Mouse (Mus musculus) myocyte (in vitro differentiated cells): Measurements from ENCODE around the gene Dennd1a. TPM values are rescaled to one million over a fixed set of nuclear protein-coding genes. Genes with fewer than 3 reads are reported as not detected.

Experiments
- H3K27me3 ChIP-seq: one replicate; pipeline ENCODE4 v1.6.1; 2011; ENCODE audit not compliant: control insufficient read depth, insufficient read depth, insufficient read length
- H3K36me3 ChIP-seq: one replicate; pipeline ENCODE4 v1.6.1; 2011; ENCODE audit not compliant: control insufficient read depth, insufficient read depth
- H3K4me2 ChIP-seq: one replicate; pipeline ENCODE4 v1.6.1; 2011; ENCODE audit warnings: low read depth, control low read depth
- H3K4me3 ChIP-seq: one replicate; pipeline ENCODE4 v1.5.1; 2011; ENCODE audit warnings: mild to moderate bottlenecking, control low read depth, moderate library complexity
- H3K79me2 ChIP-seq: one replicate; pipeline ENCODE4 v1.6.1; 2011; ENCODE audit not compliant: control insufficient read depth, insufficient read depth
- H3ac ChIP-seq: one replicate; pipeline ENCODE4 v1.6.1; 2011; ENCODE audit not compliant: control insufficient read depth, insufficient read length
- CEBPB ChIP-seq: IDR thresholded peaks from 2 replicates; pipeline ENCODE4 v1.6.1; 2011; ENCODE audit warnings: mild to moderate bottlenecking, moderate library complexity; ENCODE audit not compliant: poor library complexity, insufficient read depth, severe bottlenecking
- E2F4 ChIP-seq: IDR thresholded peaks from one replicate; pipeline ENCODE4 v1.6.1; 2011; ENCODE audit warnings: mild to moderate bottlenecking, control low read depth, moderate library complexity; ENCODE audit not compliant: insufficient read depth
- MAX ChIP-seq: IDR thresholded peaks from one replicate; pipeline ENCODE4 v1.6.1; 2011; ENCODE audit warnings: low read depth, mild to moderate bottlenecking, control low read depth
- MYOD1 ChIP-seq, 3 experiments: IDR thresholded peaks; one replicate each; pipeline ENCODE4 v1.6.1; 2011; ENCODE audit warnings: control low read depth in 2 of 3, low read depth in 2 of 3, mild to moderate bottlenecking in 2 of 3, moderate library complexity in 1 of 3; ENCODE audit not compliant: insufficient read length in 2 of 3, control insufficient read depth in 1 of 3
- MYOG ChIP-seq, 3 experiments: IDR thresholded peaks; one replicate each; pipeline ENCODE4 v1.6.1; 2011; ENCODE audit warnings: control low read depth in 2 of 3, low read depth in 2 of 3, mild to moderate bottlenecking in 2 of 3; ENCODE audit not compliant: insufficient read length in 2 of 3, control insufficient read depth in 1 of 3, insufficient read depth in 1 of 3
- POLR2A ChIP-seq: IDR thresholded peaks from one replicate; pipeline ENCODE4 v1.6.1; 2011; ENCODE audit warnings: low read depth, mild to moderate bottlenecking, control low read depth, moderate library complexity; ENCODE audit not compliant: insufficient read length
- POLR2AphosphoS2 ChIP-seq: IDR thresholded peaks from one replicate; pipeline ENCODE4 v1.6.1; 2011; ENCODE audit warnings: low read depth, control low read depth; ENCODE audit not compliant: insufficient read length
- REST ChIP-seq: IDR thresholded peaks from one replicate; pipeline ENCODE4 v1.6.1; 2011; ENCODE audit warnings: mild to moderate bottlenecking, control low read depth, moderate library complexity; ENCODE audit not compliant: insufficient read depth, insufficient read length
- SRF ChIP-seq: IDR thresholded peaks from one replicate; pipeline ENCODE4 v1.6.1; 2011; ENCODE audit warnings: low read depth; ENCODE audit not compliant: control insufficient read depth, insufficient read length
- TCF12 ChIP-seq: IDR thresholded peaks from one replicate; pipeline ENCODE4 v1.6.1; 2011; ENCODE audit warnings: mild to moderate bottlenecking, control low read depth; ENCODE audit not compliant: poor library complexity, insufficient read depth, severe bottlenecking
- TCF3 ChIP-seq: IDR thresholded peaks from one replicate; pipeline ENCODE4 v1.6.1; 2011; ENCODE audit warnings: low read depth, control low read depth; ENCODE audit not compliant: insufficient read length
- USF1 ChIP-seq: IDR thresholded peaks from one replicate; pipeline ENCODE4 v1.6.1; 2011; ENCODE audit warnings: low read depth, mild to moderate bottlenecking, control low read depth, moderate library complexity
- polyA plus RNA-seq: library from polyadenylated mRNA; unstranded; fragments of >200 nt; fragmentation: generic; extraction: Trizol; gene quantifications from one replicate; pipeline ENCODE4 v1.2.1, GENCODE M21; 2012; ENCODE audit warnings: missing spikeins

Dennd1a gene
- polyA plus RNA-seq, 1 experiment = 11.3 TPM

- Histone ChIP-seq H3K27me3 (no peaks in the 10 kb centered on the region), H3K4me3 (peak overlapping the region; percentile 42), H3K4me2 (peak overlapping the region; percentile 76), H3K79me2 (peaks cover 4% of the 10 kb centered on the region), H3K36me3 (no peaks in the 10 kb centered on the region), H3ac (peak overlapping the region; percentile 36)
- TF ChIP-seq TCF3 (no peak), POLR2AphosphoS2 (no peak), TCF12 (no peak), MYOD1 (IDR thresholded peaks at IDR 0.05; ENCODE audit: control insufficient read depth in 1 of 3, insufficient read length in 2 of 3, low read depth in 2 of 3) (no peak), MAX (no peak), E2F4 (no peak), POLR2A (no peak), CEBPB (no peak), USF1 (no peak), REST (no peak)
These were observed 807 bp downstream of the Dennd1a start for GRCm38 (mm10) chr2:38286433-38286732.

GRCm38 (mm10) chr2:38285781-38286432 is 1.3 kb downstream of the Dennd1a start:
- Histone ChIP-seq H3K36me3 (no peaks in the 10 kb centered on the region), H3K79me2 (peaks cover 4% of the 10 kb centered on the region), H3K4me3 (peak overlapping the region; percentile 42), H3K4me2 (peak overlapping the region; percentile 76), H3ac (peak overlapping the region; percentile 36), H3K27me3 (no peaks in the 10 kb centered on the region)
- no peak for TF ChIP-seq SRF
- no peak for TF ChIP-seq MYOD1 (IDR thresholded peaks at IDR 0.05; ENCODE audit: control insufficient read depth in 1 of 3, insufficient read length in 2 of 3, low read depth in 2 of 3)
- no peak for TF ChIP-seq TCF12
- TF ChIP-seq POLR2AphosphoS2 = no peak
- TF ChIP-seq MAX = no peak
- no peak for TF ChIP-seq USF1
- no peak for TF ChIP-seq TCF3
- TF ChIP-seq POLR2A = no peak
- TF ChIP-seq REST = no peak
- TF ChIP-seq CEBPB = no peak
- no peak for TF ChIP-seq MYOG (IDR thresholded peaks at IDR 0.05; ENCODE audit: control insufficient read depth in 1 of 3, insufficient read depth in 1 of 3, insufficient read length in 2 of 3, low read depth in 2 of 3)
- no peak for TF ChIP-seq E2F4

GRCm38 (mm10) chr2:38283961-38284360 is 3.2 kb downstream of the Dennd1a start:
- H3K36me3 ChIP-seq = no peaks in the 10 kb centered on the region
- no peak overlapping the region for H3ac ChIP-seq
- H3K27me3 ChIP-seq = no peaks in the 10 kb centered on the region
- H3K79me2 ChIP-seq = peaks cover 4% of the 10 kb centered on the region
- H3K4me2 ChIP-seq = no peak overlapping the region
- TF ChIP-seq TCF3 = no peak
- no peak for TF ChIP-seq MAX
- TF ChIP-seq USF1 = no peak
- no peak for TF ChIP-seq MYOG (IDR thresholded peaks at IDR 0.05; ENCODE audit: control insufficient read depth in 1 of 3, insufficient read depth in 1 of 3, insufficient read length in 2 of 3, low read depth in 2 of 3)
- no peak for TF ChIP-seq E2F4
- TF ChIP-seq TCF12 = no peak
- no peak for TF ChIP-seq CEBPB
- TF ChIP-seq POLR2AphosphoS2 = no peak
- TF ChIP-seq REST = no peak
- TF ChIP-seq SRF = no peak
- TF ChIP-seq POLR2A = no peak
- no peak for TF ChIP-seq MYOD1 (IDR thresholded peaks at IDR 0.05; ENCODE audit: control insufficient read depth in 1 of 3, insufficient read length in 2 of 3, low read depth in 2 of 3)
- no peak overlapping the region for H3K4me3 ChIP-seq

- no peak overlapping the region for H3ac ChIP-seq
These were observed 6.8 kb downstream of the Dennd1a start for GRCm38 (mm10) chr2:38280376-38280775.

More at GRCm38 (mm10) chr2:38280376-38280775, 6.8 kb downstream of the Dennd1a start:
- H3K36me3 ChIP-seq = no peaks in the 10 kb centered on the region
- H3K79me2 ChIP-seq = peaks cover 14% of the 10 kb centered on the region
- H3K4me2 ChIP-seq = no peak overlapping the region
- H3K27me3 ChIP-seq = no peaks in the 10 kb centered on the region
- H3K4me3 ChIP-seq = no peak overlapping the region
- no peak for TF ChIP-seq USF1
- TF ChIP-seq POLR2A = no peak
- no peak for TF ChIP-seq REST
- no peak for TF ChIP-seq MYOG (IDR thresholded peaks at IDR 0.05; ENCODE audit: control insufficient read depth in 1 of 3, insufficient read depth in 1 of 3, insufficient read length in 2 of 3, low read depth in 2 of 3)
- no peak for TF ChIP-seq POLR2AphosphoS2
- no peak for TF ChIP-seq E2F4
- no peak for TF ChIP-seq TCF3
- no peak for TF ChIP-seq SRF
- TF ChIP-seq CEBPB = no peak
- TF ChIP-seq TCF12 = no peak
- TF ChIP-seq MYOD1 (IDR thresholded peaks at IDR 0.05; ENCODE audit: control insufficient read depth in 1 of 3, insufficient read length in 2 of 3, low read depth in 2 of 3) = no peak
- no peak for TF ChIP-seq MAX
